ENCODE assay signal across 18 mouse cellular contexts in the genomic region with DNA sequence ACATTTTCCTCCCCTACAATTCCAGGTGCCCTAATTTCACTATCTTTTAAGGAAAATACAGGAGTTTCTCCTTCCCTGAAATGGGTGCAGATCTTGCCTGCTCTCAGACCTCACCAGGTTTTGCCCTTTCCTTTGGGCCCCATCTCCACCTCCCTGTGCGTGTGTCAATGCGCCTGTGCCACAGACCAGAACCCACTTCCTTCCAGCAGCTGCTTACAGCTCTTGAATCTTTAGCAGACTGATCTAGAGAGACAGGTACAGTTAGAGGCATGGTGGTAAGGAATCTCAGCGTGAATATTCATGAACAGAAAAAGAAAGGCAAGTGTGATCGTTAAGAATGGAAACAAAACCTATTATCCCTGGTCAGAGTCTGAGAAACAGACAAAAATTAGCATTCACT.
DNase-seq lines count a peak whose midpoint lies in the region; ATAC-seq lines count a peak whose summit lies in the region.
"Had no signal": no experiment of that assay in that cellular context is flagged by ENCODE, and none has a peak within 500 bp of the region (broad histone marks: within the 10 kb centered on the region; RNA-seq: fewer than 3 reads in every experiment).

No protein-coding gene starts in this region.

- ATAC-seq in CD4-positive, CD25-positive, alpha-beta regulatory T cell, adult 4 months, result peak; percentile 65
- ATAC-seq in inflammation-experienced regulatory T-cells, adult 6 months, result peak; percentile 60
- no peak for ATAC-seq in erythroid progenitor cell, adult 5-6 weeks (replicated peaks; ENCODE audit: low FRiP score, poor library complexity, severe bottlenecking)
- ATAC-seq: forebrain, embryonic 14.5 days; liver, postnatal 0 days had no signal

- DNase-seq in B cell, adult 2 months, result peak; percentile 12 to 30
- peak; percentile 7 to 10 for DNase-seq in thymus, postnatal 10 days (ENCODE audit: low spot score in 2 of 2)
- no peak for DNase-seq in layer of hippocampus, adult 9-11 months
- DNase-seq in kidney, adult 8-10 months, result no peak
- no peak for DNase-seq in lung, adult 18-20 months
- DNase-seq: cerebellum, adult 11 months; cerebellum, postnatal 10 days; embryo, embryonic 11 days; gastrocnemius, postnatal 10 days; heart, postnatal 14 days; kidney, adult 9 months; kidney, postnatal 36 days; liver, postnatal 0 days; lung, postnatal 10 days had no signal

Comparison
In these comparisons a context has a peak if more than half of its experiments do, and no peak if none do; other contexts are left out.
1. DNase-seq: peak in B cell, adult 2 months (2 of 2) and thymus, postnatal 10 days (2 of 2); none in layer of hippocampus, adult 9-11 months (single experiment), kidney, adult 8-10 months (0 of 2) and lung, adult 18-20 months (0 of 2).